Mouse (Mus musculus) retina, embryonic 14.5 days (tissue): ENCODE measurements around the gene Cd70.
"Not testable (repeated sequence)": the region's sequence is repeated elsewhere in the genome, so short reads cannot be mapped to it uniquely, and the experiment has no call there.

Source experiments
- DNase-seq: peaks from one replicate; pipeline ENCODE4 v3.0.0-alpha.2; 2015; ENCODE audit warnings: low spot score

Cd70 gene

DNA sequence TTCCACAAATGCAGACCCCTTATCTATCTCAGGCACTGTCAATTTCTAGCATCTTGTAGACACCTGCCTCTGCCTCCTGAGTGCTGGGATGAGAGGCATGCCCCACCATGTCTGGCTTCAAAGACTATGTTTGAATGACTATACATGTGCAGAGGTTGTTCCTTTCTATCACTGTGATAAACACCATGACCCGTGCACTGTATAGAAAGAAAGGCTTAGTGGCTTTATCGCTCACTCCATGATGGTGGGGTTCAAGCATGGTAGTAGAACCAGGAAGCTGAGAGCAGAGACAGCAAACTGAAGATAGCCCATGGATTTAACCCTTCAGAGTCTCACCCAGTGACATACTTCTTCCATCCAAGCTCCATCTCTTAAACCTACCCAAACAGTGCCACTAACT lies 14.9 kb downstream of the Cd70 start:
- DNase-seq = no peak

DNA sequence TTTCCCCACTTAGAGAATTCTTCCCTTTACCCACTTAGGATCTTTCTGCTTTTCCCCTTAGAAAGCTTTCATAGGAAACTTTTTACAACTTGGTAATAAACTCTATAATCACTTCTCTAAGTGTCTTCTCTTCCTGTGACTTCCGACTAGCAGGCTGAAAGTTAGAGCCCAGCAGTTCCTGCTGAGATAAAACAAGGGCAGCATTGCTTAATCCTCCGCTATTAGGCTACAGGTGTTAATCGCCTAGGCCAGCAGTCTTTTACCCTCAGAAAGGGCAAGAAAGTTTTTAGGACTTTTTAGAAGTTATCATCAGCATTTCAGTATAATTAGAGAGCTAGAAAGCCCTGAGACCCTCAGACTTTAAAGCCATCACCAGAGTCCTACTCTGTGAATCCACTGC lies 15.6 kb downstream of the Cd70 start:
- DNase-seq = not testable (repeated sequence)

GRCm38 (mm10) chr17:57131793-57132192 lies 17.8 kb downstream of the Cd70 start:
- no peak for DNase-seq

DNA sequence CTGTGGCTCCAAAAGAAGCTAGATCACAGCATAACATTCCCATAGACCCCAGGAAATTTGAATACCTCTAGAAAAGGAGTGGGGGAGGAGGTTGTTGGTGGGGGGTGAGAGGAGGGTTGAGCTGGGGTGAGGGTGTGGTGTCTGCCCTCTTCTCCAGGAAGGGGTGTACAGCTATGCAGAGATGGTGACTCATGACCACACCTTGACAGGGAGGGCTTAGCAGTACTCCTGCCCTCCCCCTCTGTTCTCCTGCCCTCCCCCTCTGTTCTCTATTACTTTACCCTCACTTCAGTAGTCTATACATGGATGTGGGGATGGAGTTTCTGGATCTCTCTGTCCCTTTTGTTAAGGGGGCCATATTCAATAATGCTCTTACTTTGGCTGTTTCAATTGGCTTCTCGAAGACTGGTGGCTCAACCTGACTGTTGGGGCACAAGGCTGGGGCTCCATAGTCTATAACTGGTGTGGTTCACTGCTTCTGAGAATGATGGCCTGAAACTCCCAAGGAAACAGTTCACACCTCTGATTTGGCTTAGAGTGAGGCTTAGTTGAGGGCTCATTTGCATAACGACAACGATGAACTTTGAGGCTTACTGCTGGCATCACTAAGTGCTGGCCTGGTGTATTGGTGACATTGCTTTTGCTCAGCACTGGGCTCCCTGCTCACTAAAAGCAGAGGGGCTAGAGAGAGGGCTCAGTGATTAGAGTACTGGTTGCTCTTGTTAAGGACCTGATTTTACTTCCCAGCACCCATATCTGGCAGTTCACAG lies 23.5 kb downstream of the Cd70 start:
- DNase-seq = no peak

- no peak for DNase-seq
These were observed 24.8 kb downstream of the Cd70 start for GRCm38 (mm10) chr17:57124792-57125191.

DNA sequence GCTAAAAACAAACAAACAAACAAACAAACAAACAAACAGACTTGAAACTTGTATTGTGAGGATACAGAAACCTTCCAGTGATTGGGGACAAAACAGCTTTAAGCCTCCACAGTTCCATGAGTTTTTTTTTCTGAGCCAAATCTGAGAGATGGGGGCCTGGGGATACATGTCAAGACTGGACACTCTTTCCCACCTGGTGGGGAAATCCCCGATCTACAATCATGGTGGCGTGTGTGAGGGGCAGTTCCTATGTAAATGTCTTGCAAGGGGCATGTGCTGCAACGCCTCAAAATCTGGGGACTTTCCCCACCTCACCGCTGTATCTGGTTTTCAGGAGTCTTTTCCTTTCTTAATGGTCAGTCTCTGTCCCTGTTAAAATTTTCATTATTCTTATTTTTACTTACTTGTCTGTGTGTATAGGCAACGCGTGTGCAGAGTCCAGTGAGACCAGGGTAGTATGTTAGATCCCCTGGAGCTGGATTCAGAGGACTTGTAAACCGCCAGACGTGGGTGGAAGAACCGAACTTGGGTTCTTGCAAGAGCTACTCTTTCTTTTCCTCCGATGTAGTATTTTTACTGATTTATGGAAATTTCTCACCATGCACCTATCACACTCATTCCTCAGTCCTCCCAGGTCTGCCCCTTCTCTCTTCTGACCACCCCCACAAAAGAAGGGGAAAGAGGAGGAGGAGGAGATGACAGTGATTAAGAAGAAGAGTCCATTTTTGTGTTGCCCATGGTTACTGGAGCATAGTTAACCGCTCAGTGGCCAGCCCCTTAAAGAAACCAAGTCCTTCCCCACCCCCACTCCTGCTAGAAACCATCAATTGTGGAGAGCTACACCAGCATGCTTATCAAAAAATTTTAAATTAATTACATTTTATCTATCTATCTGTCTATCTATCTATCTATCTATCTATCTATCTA lies 26.1 kb downstream of the Cd70 start:
- no peak for DNase-seq

- no peak for DNase-seq
These were observed 27.7 kb downstream of the Cd70 start for GRCm38 (mm10) chr17:57121856-57122255.

DNA sequence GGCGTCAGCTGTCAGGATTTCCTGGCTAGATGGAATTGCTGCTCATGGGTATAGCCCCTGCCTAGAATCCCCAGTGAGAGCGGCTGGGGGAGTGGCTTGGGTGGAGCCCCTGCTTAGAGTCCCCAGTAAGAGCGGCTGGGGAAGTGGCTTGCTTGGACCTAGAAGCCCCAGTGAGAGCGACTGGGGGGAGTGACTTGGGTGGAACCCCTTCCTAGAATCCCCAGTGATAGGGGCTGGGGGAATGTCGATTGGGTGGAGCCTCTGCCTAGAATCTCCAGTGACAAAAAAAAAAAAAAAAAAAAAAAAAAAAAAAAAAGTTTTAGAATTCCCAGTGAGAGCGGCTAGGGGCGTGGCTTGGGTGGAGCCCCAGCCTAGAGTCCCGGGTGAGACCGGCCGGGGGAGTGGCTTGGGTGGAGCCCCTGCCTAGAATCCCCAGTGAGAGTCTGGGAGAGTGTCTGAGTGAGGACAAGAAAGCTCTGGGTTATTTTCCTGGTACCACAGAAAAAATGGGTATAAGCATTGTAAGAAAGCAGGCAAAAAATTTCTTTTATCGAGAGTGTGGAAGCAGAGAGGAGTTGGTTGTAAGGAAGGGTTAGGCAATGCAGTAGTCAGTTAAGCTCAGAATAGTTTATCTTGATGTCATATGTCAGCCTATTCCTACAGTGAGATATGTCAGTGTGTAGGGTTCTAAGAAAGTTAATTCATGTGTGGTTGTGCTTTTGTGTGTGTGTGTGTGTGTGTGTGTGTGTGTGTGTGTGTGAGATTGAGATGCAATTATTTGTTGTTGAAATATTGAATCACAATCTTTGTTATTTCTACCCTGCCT lies 30.8 kb downstream of the Cd70 start:
- peak; percentile 64 for DNase-seq

DNA sequence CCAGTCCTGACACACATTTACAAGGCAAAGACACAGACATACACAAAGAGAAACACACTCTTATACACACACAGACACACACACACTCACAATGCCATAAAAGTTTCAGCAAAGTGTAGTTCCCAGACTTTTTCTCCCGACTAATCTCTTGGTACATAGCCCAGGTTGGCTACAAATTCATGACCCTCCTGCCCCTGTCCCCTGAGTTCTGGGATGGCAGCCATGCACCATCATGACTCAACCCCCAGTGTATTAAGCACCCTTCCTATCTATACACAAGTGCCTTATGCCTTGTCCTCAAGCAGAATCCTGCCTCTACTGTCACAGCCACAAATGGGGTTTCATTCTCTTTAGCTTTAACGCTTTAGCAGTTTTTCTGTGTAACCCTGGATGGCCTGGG lies 32.8 kb downstream of the Cd70 start:
- no peak for DNase-seq

DNA sequence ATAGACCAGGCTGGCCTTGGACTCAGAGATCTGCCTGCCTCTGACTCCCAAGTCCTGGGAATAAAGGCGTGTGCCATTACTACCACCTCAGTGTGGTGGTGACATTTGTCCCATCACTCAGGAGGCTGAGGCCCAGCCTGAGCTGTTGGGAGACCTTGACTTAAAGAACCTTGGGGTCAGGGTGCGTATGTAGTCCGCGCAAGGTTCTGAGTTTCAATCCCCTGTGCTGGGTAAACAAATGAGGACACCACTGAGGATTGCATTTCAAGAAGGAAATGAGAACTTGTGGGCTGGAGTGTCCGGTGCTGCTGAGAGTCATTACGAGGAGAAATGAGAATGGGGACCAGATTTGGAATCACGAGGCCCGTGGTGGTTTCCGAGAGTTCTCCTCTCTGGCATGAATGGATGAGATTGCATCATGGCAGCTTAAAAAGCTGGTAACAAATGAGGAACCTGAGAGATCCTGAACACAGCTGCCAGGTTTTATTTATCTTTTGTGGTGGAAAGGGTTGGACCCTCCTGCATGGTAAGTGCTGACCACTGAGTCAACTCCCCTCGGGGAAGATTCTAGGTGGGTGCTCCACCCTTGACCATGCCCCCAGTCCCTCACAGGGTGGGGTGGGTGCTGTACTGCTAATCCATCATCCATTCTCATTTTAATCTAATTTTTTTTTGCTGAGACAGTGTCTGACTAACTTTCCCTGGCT lies 36.7 kb downstream of the Cd70 start:
- DNase-seq = no peak

DNA sequence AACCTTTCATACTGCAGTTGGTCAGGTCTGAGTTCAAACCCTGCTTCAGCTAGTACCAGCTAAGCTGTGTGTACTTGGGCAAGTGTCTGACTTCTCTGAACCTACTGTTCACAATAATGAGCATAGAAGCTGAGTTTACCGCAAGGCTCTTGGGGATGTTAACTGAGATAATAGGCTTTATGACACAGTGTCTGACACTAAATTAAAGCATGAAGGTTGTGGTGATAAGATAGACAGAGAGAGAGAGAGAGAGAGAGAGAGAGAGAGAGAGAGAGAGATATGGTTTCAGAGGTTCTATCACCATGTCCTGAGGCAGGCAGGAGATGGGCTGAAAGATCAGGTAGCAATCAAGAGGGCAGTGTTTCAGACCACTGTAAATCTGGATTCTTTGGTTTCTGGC lies 39.6 kb downstream of the Cd70 start:
- DNase-seq = no peak

DNA sequence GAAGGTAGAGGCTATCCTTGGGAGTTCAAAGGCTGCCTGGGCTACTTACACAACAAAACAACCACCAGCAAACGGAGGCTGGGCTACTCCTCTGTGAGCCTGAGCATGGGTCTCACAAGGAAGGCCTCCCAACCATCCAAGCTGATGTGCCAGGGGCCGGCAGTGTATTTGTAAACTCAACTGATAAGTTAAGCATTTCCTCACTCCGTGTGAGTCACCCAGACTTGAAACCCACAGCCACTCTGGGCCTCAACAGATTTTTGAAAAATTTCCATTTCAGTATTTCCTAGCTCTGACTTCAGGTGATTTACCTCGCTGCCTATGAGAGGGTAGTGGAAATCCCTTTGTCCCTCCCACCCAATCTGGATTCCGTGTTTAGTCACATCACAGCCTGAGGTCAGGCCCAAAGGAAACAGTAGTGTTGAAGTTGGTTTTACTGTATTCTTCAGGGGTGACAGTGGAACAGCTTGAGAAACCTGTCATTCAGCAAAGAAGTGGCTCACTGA lies 40.9 kb downstream of the Cd70 start:
- DNase-seq = no peak

DNA sequence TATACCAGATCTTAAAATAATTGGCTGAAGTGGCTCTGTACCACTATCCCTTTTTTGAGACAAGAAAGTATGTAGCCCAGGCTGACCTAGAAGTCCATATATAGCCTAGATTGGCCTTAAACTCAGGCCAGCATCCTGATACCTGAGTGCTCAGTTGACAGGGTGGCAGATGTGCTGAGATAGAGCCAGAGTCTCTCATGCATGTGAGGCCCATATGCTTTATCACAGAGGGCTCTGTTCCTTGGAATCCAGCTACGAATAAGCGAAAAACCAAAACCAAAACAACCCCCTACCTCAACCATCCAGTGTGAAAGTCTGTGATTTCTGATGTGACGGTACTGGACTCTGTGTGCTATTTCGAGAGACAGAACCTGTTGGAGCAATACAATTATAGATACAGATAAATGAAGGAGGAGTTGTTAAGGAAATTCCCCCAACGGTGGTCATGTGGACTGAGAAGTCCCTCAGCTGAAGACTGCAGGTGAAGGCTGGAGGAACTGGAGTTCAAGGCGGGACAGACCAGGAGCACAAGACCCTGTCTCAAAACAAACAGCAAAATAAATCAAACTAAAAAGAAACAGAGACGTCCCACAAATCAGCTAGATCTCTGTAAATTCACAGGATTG lies 41.4 kb downstream of the Cd70 start:
- DNase-seq = no peak

DNA sequence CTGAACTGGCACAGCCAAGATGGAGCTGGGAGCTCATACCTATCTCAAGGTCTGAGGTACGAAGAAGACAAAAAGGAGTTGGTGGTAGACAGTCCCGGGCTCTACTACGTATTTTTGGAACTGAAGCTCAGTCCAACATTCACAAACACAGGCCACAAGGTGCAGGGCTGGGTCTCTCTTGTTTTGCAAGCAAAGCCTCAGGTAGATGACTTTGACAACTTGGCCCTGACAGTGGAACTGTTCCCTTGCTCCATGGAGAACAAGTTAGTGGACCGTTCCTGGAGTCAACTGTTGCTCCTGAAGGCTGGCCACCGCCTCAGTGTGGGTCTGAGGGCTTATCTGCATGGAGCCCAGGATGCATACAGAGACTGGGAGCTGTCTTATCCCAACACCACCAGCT lies 42.5 kb downstream of the Cd70 start:
- no peak for DNase-seq

GRCm38 (mm10) chr17:57106035-57106368 lies 43.6 kb downstream of the Cd70 start:
- no peak for DNase-seq

DNA sequence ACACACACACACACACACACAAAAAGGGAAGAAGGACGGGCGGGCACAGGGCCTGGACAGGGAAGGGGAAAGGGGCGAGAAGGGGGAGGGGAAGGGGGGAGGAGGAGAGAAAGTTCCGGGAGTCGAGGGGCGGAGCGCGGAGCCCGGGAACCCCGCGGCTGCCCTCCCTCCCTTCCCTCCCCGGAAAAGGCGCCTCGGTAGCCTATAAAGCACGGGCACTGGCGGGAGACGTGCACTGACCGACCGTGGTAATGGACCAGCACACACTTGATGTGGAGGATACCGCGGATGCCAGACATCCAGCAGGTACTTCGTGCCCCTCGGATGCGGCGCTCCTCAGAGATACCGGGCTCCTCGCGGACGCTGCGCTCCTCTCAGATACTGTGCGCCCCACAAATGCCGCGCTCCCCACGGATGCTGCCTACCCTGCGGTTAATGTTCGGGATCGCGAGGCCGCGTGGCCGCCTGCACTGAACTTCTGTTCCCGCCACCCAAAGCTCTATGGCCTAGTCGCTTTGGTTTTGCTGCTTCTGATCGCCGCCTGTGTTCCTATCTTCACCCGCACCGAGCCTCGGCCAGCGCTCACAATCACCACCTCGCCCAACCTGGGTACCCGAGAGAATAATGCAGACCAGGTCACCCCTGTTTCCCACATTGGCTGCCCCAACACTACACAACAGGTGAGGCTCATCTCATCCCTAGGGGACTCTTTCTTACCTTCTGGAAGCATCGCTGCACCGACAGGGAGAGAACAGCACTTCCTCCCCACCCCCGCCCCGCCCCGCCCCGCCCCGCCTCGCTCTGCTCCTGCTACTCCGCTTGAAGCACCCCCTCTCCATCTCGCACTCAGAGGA lies 44.2 kb downstream of the Cd70 start, which contains the start of gene Tnfsf9:
Gene Tnfsf9, plus strand, starts transcription at position 145 of the 854 bp plus-strand sequence.
- peak; percentile 77 for DNase-seq

DNA sequence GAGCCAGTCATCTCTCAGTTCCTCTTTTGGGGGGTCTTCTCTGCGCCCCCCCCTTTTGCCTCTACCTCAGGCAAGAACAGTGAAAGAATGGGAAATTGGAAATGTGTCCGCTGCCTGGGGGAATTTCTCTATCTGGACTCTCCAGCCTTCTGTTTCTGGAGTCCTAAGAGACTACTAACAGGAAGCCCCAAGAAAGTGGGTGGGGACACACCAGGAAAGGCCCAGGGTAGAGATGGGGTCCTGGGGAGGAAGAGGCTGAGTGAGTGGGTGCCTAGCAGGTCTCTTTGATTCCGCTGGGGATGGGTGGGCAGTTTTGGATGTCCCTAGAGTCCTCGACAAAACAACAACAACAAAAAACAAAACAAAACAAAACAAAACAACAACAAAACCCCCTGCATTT lies 45.1 kb downstream of the Cd70 start:
- DNase-seq = no peak

DNA sequence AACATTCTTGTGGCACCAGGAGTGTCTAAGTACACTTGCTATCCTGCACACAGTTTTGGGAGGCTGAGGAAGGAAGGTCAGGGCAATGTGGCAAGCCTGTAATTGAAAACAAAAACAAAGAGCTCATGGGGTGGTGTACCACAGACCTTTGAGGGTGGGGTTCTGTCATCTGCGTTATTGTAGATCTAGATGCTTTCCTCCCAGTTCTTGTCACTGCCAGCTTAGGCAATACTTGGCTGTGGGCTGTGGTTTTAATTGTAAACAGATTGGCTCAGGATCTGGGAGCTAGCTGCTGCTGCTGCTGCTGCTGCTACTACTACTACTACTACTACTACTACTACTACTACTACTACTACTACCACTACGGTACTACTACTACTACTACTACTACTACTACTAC lies 47.3 kb downstream of the Cd70 start:
- DNase-seq = no peak

- peak; percentile 47 for DNase-seq
These were observed 49.8 kb downstream of the Cd70 start for GRCm38 (mm10) chr17:57099629-57100325.
